Mouse (Mus musculus): ENCODE measurements around the gene Sbf2.

DNA sequence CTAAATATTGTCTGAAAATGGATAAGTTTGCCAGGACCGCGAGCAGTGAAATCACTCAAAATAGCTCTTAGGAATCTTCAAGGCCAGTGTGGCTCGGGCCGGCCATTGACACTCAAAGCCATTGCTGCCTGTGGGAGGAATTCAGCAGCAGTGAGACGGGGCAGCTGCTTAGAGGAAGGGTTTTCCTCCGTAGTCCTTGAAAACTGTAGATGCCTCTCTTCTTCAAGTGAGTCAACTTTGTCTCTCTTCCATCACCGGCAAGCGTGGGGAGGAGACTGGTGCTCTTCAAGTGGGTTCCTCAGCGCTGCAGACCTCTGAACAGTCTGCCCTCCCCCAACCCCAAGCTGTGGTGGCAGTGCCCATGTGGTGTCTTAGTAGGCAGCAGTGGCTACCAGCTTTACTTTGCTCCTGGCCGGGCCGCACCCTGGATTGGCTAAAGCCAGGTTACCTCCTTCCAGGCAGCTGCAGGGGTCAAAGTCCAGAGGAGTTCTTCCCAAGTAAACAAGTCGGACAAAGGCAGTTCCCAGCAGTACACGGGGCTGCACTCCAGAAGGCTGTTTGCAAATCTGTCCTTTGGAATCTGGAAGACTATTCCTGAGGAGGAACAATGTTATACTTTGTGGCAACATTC is 33.8 kb upstream of the Sbf2 start:
- TF ChIP-seq CTCF (IDR thresholded peaks at IDR 0.05; ENCODE audit: low read depth, low read length) (no peak), POLR2A (IDR thresholded peaks at IDR 0.05; ENCODE audit: extremely low read depth, insufficient read depth, low read length) (peak; percentile 45; the same call in 1 of the 2 replicates)

All from liver, adult 2 months (tissue).